Mouse (Mus musculus): ENCODE results near the gene Igfbp4. TPM values are rescaled to one million over a fixed set of nuclear protein-coding genes. Genes with fewer than 3 reads are reported as not detected.

The Igfbp4 gene
- polyA plus RNA-seq, 1 experiment from 2014 or later = 302 TPM

GRCm38 (mm10) chr11:99096417-99096816 lies 55.4 kb downstream of the Igfbp4 start:
- Histone ChIP-seq H3K4me3 (ENCODE audit: low read depth, low read length) (no peak overlapping the region), H3K27me3 (ENCODE audit: control insufficient read depth, insufficient read depth, low read depth, low read length) (no peaks in the 10 kb centered on the region), H3K27ac (ENCODE audit: low read length) (no peak overlapping the region), H3K36me3 (ENCODE audit: control insufficient read depth, insufficient read depth) (no peaks in the 10 kb centered on the region), H3K9ac (ENCODE audit: low read depth, low read length) (no peak overlapping the region), H3K4me1 (ENCODE audit: control insufficient read depth, low read depth, low read length) (no peaks in the 10 kb centered on the region), H3K4me2 (ENCODE audit: low read depth, low read length) (no peak overlapping the region), H3K9me3 (replicated peaks; ENCODE audit: control insufficient read depth, low read length) (no peaks in the 10 kb centered on the region)
- no peak for ATAC-seq (ENCODE audit: low read depth)
- 74% methylated on average over 4 of the region's 4 CpGs for WGBS (ENCODE audit: insufficient replicate concordance)

DNA sequence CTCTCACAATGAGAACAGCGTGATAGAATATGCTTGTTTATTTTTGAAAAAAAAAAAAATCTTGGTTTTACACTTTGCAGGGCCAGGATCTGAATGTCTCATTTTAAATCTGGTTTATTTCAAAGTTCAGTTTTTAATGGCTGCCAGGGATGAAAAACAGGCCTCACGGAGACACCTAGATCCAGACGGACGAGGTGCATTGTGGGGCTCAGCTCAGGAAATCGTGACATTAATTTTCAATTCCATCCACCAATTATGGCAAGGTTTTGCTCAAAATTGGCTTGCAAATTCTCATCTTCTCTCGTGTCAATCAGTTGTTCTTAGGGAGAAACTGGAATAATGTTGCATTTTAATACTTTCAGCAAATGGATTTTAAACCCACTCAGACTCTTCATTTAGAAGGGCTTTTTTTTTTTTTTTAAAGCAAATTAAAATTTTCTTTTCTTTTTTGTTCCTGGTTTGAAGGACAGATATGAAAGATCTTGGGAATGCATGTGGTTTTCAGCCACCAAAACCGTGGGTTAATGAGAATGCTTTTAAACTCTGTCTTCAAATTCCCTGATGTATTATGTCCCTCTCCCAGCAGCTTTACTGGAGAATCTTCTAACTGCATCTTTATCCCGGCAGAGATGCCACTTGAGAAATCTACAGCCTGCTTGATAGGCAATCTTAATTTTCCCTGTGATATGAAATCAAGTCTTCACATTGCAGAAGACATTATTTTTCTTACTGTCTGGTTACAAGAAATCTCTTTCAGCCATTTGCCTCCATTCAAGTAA lies 56.1 kb downstream of the Igfbp4 start:
- no peak overlapping the region for H3K4me3 ChIP-seq (ENCODE audit: low read depth, low read length)
- no peaks in the 10 kb centered on the region for H3K36me3 ChIP-seq (ENCODE audit: control insufficient read depth, insufficient read depth)
- no peak for ATAC-seq (ENCODE audit: low read depth)
- H3K4me1 ChIP-seq (ENCODE audit: control insufficient read depth, low read depth, low read length) = no peaks in the 10 kb centered on the region
- H3K27ac ChIP-seq (ENCODE audit: low read length) = no peak overlapping the region
- H3K9me3 ChIP-seq (replicated peaks; ENCODE audit: control insufficient read depth, low read length) = no peaks in the 10 kb centered on the region
- 62% methylated on average over 8 of the region's 8 CpGs for WGBS (ENCODE audit: insufficient replicate concordance)
- H3K4me2 ChIP-seq (ENCODE audit: low read depth, low read length) = no peak overlapping the region
- no peak overlapping the region for H3K9ac ChIP-seq (ENCODE audit: low read depth, low read length)
- no peaks in the 10 kb centered on the region for H3K27me3 ChIP-seq (ENCODE audit: control insufficient read depth, insufficient read depth, low read depth, low read length)

- H3K4me1 ChIP-seq (ENCODE audit: control insufficient read depth, low read depth, low read length) = no peaks in the 10 kb centered on the region
- no peak overlapping the region for H3K4me2 ChIP-seq (ENCODE audit: low read depth, low read length)
- no peak overlapping the region for H3K9ac ChIP-seq (ENCODE audit: low read depth, low read length)
- no peaks in the 10 kb centered on the region for H3K36me3 ChIP-seq (ENCODE audit: control insufficient read depth, insufficient read depth)
- no peak overlapping the region for H3K4me3 ChIP-seq (ENCODE audit: low read depth, low read length)
- H3K27me3 ChIP-seq (ENCODE audit: control insufficient read depth, insufficient read depth, low read depth, low read length) = no peaks in the 10 kb centered on the region
- no peaks in the 10 kb centered on the region for H3K9me3 ChIP-seq (replicated peaks; ENCODE audit: control insufficient read depth, low read length)
- ATAC-seq (ENCODE audit: low read depth) = no peak
- 66% methylated on average over 9 of the region's 9 CpGs for WGBS (ENCODE audit: insufficient replicate concordance)
- no peak overlapping the region for H3K27ac ChIP-seq (ENCODE audit: low read length)
Observed at GRCm38 (mm10) chr11:99098924-99099323, 57.9 kb downstream of the Igfbp4 start.

DNA sequence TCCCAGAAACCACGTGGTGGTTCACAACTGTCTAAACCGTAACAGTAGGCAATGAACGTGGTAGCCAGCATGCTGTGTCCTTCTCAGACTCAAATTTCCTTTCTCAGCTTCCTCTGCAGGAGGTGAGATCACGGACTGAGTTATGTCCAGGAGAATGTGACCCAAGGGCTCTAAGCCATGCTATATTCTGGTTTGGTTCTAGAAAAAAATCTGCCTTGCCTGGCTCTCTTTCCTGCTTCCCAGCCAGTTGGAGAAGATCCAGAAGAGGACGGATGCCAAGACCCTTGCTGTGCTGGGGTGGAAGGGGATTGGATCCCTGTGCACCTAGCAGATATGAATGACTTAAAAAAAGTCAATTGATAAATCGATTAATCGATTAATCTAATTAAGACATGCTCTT lies 58.5 kb downstream of the Igfbp4 start:
- H3K27me3 ChIP-seq (ENCODE audit: control insufficient read depth, insufficient read depth, low read depth, low read length) = no peaks in the 10 kb centered on the region
- no peaks in the 10 kb centered on the region for H3K9me3 ChIP-seq (replicated peaks; ENCODE audit: control insufficient read depth, low read length)
- no peak overlapping the region for H3K9ac ChIP-seq (ENCODE audit: low read depth, low read length)
- WGBS (ENCODE audit: insufficient replicate concordance) = 58% methylated on average over 7 of the region's 7 CpGs
- no peak overlapping the region for H3K27ac ChIP-seq (ENCODE audit: low read length)
- H3K4me2 ChIP-seq (ENCODE audit: low read depth, low read length) = no peak overlapping the region
- H3K4me3 ChIP-seq (ENCODE audit: low read depth, low read length) = no peak overlapping the region
- H3K36me3 ChIP-seq (ENCODE audit: control insufficient read depth, insufficient read depth) = no peaks in the 10 kb centered on the region
- H3K4me1 ChIP-seq (ENCODE audit: control insufficient read depth, low read depth, low read length) = no peaks in the 10 kb centered on the region
- ATAC-seq (ENCODE audit: low read depth) = no peak

DNA sequence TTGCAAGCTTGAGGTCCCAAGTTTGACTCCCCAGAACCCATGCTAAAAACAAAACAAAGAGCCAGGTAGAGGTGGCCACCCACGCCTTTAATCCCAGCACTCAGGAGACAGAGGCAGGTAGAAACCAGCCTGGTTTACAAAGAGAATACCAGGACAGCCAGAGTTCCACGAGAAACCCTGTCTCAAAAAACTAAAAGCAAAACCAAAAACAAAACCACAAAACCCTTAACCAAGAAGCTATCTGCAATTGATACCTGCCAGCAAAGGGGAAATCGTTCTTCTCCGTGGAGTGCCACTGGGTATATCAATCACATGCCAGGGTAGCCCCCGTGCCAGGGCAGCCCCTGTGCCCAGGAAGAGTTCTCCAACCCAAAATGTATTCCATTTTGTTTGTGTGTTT lies 59.2 kb downstream of the Igfbp4 start:
- Histone ChIP-seq H3K27ac (ENCODE audit: low read length) (no peak overlapping the region), H3K4me2 (ENCODE audit: low read depth, low read length) (no peak overlapping the region), H3K4me1 (ENCODE audit: control insufficient read depth, low read depth, low read length) (no peaks in the 10 kb centered on the region), H3K27me3 (ENCODE audit: control insufficient read depth, insufficient read depth, low read depth, low read length) (no peaks in the 10 kb centered on the region), H3K9ac (ENCODE audit: low read depth, low read length) (no peak overlapping the region), H3K36me3 (ENCODE audit: control insufficient read depth, insufficient read depth) (no peaks in the 10 kb centered on the region), H3K9me3 (replicated peaks; ENCODE audit: control insufficient read depth, low read length) (no peaks in the 10 kb centered on the region), H3K4me3 (ENCODE audit: low read depth, low read length) (no peak overlapping the region)
- 24% methylated on average over 5 of the region's 5 CpGs for WGBS (ENCODE audit: insufficient replicate concordance)
- no peak for ATAC-seq (ENCODE audit: low read depth)

- H3K36me3 ChIP-seq (ENCODE audit: control insufficient read depth, insufficient read depth) = no peaks in the 10 kb centered on the region
- H3K4me1 ChIP-seq (ENCODE audit: control insufficient read depth, low read depth, low read length) = peaks cover 9% of the 10 kb centered on the region
- ATAC-seq (ENCODE audit: low read depth) = no peak
- no peaks in the 10 kb centered on the region for H3K9me3 ChIP-seq (replicated peaks; ENCODE audit: control insufficient read depth, low read length)
- H3K27me3 ChIP-seq (ENCODE audit: control insufficient read depth, insufficient read depth, low read depth, low read length) = no peaks in the 10 kb centered on the region
- no peak overlapping the region for H3K4me2 ChIP-seq (ENCODE audit: low read depth, low read length)
- 60% methylated on average over 8 of the region's 8 CpGs for WGBS (ENCODE audit: insufficient replicate concordance)
- no peak overlapping the region for H3K4me3 ChIP-seq (ENCODE audit: low read depth, low read length)
- no peak overlapping the region for H3K27ac ChIP-seq (ENCODE audit: low read length)
- no peak overlapping the region for H3K9ac ChIP-seq (ENCODE audit: low read depth, low read length)
Observed at GRCm38 (mm10) chr11:99101693-99102092, 60.6 kb downstream of the Igfbp4 start.

GRCm38 (mm10) chr11:99102575-99103270 lies 61.7 kb downstream of the Igfbp4 start:
- ATAC-seq (ENCODE audit: low read depth) = no peak
- no peaks in the 10 kb centered on the region for H3K36me3 ChIP-seq (ENCODE audit: control insufficient read depth, insufficient read depth)
- H3K4me2 ChIP-seq (ENCODE audit: low read depth, low read length) = no peak overlapping the region
- 41% methylated on average over 9 of the region's 9 CpGs for WGBS (ENCODE audit: insufficient replicate concordance)
- no peak overlapping the region for H3K27ac ChIP-seq (ENCODE audit: low read length)
- H3K9ac ChIP-seq (ENCODE audit: low read depth, low read length) = no peak overlapping the region
- no peak overlapping the region for H3K4me3 ChIP-seq (ENCODE audit: low read depth, low read length)
- H3K9me3 ChIP-seq (replicated peaks; ENCODE audit: control insufficient read depth, low read length) = no peaks in the 10 kb centered on the region
- H3K4me1 ChIP-seq (ENCODE audit: control insufficient read depth, low read depth, low read length) = peaks cover 9% of the 10 kb centered on the region
- no peaks in the 10 kb centered on the region for H3K27me3 ChIP-seq (ENCODE audit: control insufficient read depth, insufficient read depth, low read depth, low read length)

Other genes starting within 250 kb of the Igfbp4 start
- gene Msl1, start 245.7 kb upstream of the Igfbp4 start, polyA plus RNA-seq (2015; fragmentation: Nextera tagmentation; extraction: Ambion mirVana) = 4.9 and 5.3 TPM in 2 replicates
- 11.6 and 13.6 TPM in 2 replicates for gene Casc3, start 236.3 kb upstream of the Igfbp4 start, polyA plus RNA-seq (2015; fragmentation: Nextera tagmentation; extraction: Ambion mirVana)
- 0.06 and 0.18 TPM in 2 replicates for gene Rapgefl1, start 204.5 kb upstream of the Igfbp4 start, polyA plus RNA-seq (2015; fragmentation: Nextera tagmentation; extraction: Ambion mirVana)
- gene Wipf2, start 177.6 kb upstream of the Igfbp4 start, polyA plus RNA-seq (2015; fragmentation: Nextera tagmentation; extraction: Ambion mirVana) = 1.2 and 1.6 TPM in 2 replicates
- gene Cdc6, start 133.4 kb upstream of the Igfbp4 start, polyA plus RNA-seq (2015; fragmentation: Nextera tagmentation; extraction: Ambion mirVana) = 52.7 and 57.3 TPM in 2 replicates
- 4.2 and 5.4 TPM in 2 replicates for gene Rara, start 113.4 kb upstream of the Igfbp4 start, polyA plus RNA-seq (2015; fragmentation: Nextera tagmentation; extraction: Ambion mirVana)
- gene Gjd3, start 58.2 kb upstream of the Igfbp4 start, polyA plus RNA-seq (2015; fragmentation: Nextera tagmentation; extraction: Ambion mirVana) = 0.15 TPM in 1 of 2 replicates, not detected in the other
- 189 and 201 TPM in 2 replicates for gene Top2a, start 17.1 kb upstream of the Igfbp4 start, polyA plus RNA-seq (2015; fragmentation: Nextera tagmentation; extraction: Ambion mirVana)
- gene Tns4, start 48.1 kb downstream of the Igfbp4 start, polyA plus RNA-seq (2015; fragmentation: Nextera tagmentation; extraction: Ambion mirVana) = 0.19 and 0.21 TPM in 2 replicates
- gene Ccr7, start 113.8 kb downstream of the Igfbp4 start, polyA plus RNA-seq (2015; fragmentation: Nextera tagmentation; extraction: Ambion mirVana) = 0.25 and 0.32 TPM in 2 replicates
- 62.3 and 66.5 TPM in 2 replicates for gene Smarce1, start 189.8 kb downstream of the Igfbp4 start, polyA plus RNA-seq (2015; fragmentation: Nextera tagmentation; extraction: Ambion mirVana)
- 0.13 and 0.31 TPM in 2 replicates for gene Krt222, start 202.8 kb downstream of the Igfbp4 start, polyA plus RNA-seq (2015; fragmentation: Nextera tagmentation; extraction: Ambion mirVana)
- not detected in 2 replicates for gene Krt24, start 244.0 kb downstream of the Igfbp4 start, polyA plus RNA-seq (2015; fragmentation: Nextera tagmentation; extraction: Ambion mirVana)

Data from liver, embryonic 16.5 days (tissue).